Mouse (Mus musculus) gastrocnemius, postnatal 25 days (tissue): ENCODE data around the gene Tinagl1. TPM values are rescaled to one million over a fixed set of nuclear protein-coding genes. Genes with fewer than 3 reads are reported as not detected.

Experiments
- DNase-seq: peaks from one replicate; pipeline ENCODE4 v3.0.0; 2022
- long read RNA-seq, 2 experiments: library from polyadenylated mRNA; stranded (forward); transcript quantifications; one replicate each; pipeline ENCODE4 v2.0.0; 2021
- total RNA-seq, 2 experiments: library from RNA; stranded (reverse); gene quantifications; 1 replicate in 1 of 2; 2 replicates in 1 of 2; pipeline ENCODE4 v1.2.3; 2021

Gene Tinagl1
- 10 to 100 TPM; 23.7 to 31.5 TPM for total RNA-seq
- long read RNA-seq, experiment 1, transcript Tinagl1-203 (12 exons, 1,952 nt): major isoform, 32 of 69 reads
- long read RNA-seq, experiment 1, partial matches to known transcripts: 19 of 69 reads
- long read RNA-seq, experiment 1, other reads (novel, unspliced or antisense): 18 of 69 reads
- long read RNA-seq, experiment 2, transcript Tinagl1-203 (12 exons, 1,952 nt): major isoform, 26 of 39 reads
- long read RNA-seq, experiment 2, partial matches to known transcripts: 6 of 39 reads
- long read RNA-seq, experiment 2, other reads (novel, unspliced or antisense): 7 of 39 reads

GRCm38 (mm10) chr4:130175072-130175711, at the start of gene Tinagl1:
Tinagl1 (minus strand) TSS chr4:130175122.
- DNase-seq: peak; percentile 28

GRCm38 (mm10) chr4:130224071-130224470, 49.1 kb upstream of the Tinagl1 start:
- DNase-seq: no peak

GRCm38 (mm10) chr4:130222179-130222578, 47.3 kb upstream of the Tinagl1 start, which contains the start of gene Gm853:
Gm853 (minus strand) TSS chr4:130222401.
- DNase-seq: no peak

- no peak for DNase-seq
These were observed 45.3 kb upstream of the Tinagl1 start for GRCm38 (mm10) chr4:130220176-130220575.

- no peak for DNase-seq
These were observed 40.5 kb upstream of the Tinagl1 start for GRCm38 (mm10) chr4:130215392-130215791.

- no peak for DNase-seq
These were observed 38.9 kb upstream of the Tinagl1 start for GRCm38 (mm10) chr4:130213857-130214256.

- DNase-seq: no peak
These were observed 38.3 kb upstream of the Tinagl1 start for GRCm38 (mm10) chr4:130213197-130213596.

GRCm38 (mm10) chr4:130212421-130212820, 37.5 kb upstream of the Tinagl1 start:
- DNase-seq: no peak

- no peak for DNase-seq
These were observed 36.9 kb upstream of the Tinagl1 start for GRCm38 (mm10) chr4:130211870-130212269.

GRCm38 (mm10) chr4:130198694-130199670, 24.1 kb upstream of the Tinagl1 start:
- DNase-seq: peak; percentile 51

- DNase-seq: no peak
These were observed 21.6 kb upstream of the Tinagl1 start for GRCm38 (mm10) chr4:130196542-130196941.

GRCm38 (mm10) chr4:130195924-130196323, 21.0 kb upstream of the Tinagl1 start:
- no peak for DNase-seq

- no peak for DNase-seq
These were observed 17.3 kb upstream of the Tinagl1 start for GRCm38 (mm10) chr4:130192266-130192665.

GRCm38 (mm10) chr4:130189606-130190005, 14.7 kb upstream of the Tinagl1 start:
- no peak for DNase-seq

- peak; percentile 66 for DNase-seq
These were observed 13.9 kb upstream of the Tinagl1 start for GRCm38 (mm10) chr4:130188806-130189297.

GRCm38 (mm10) chr4:130186891-130187290, 12.0 kb upstream of the Tinagl1 start:
- no peak for DNase-seq

- no peak for DNase-seq
These were observed 11.5 kb upstream of the Tinagl1 start for GRCm38 (mm10) chr4:130186450-130186849.

GRCm38 (mm10) chr4:130183879-130184278, 9.0 kb upstream of the Tinagl1 start:
- DNase-seq: no peak

- DNase-seq: no peak
These were observed 8.1 kb upstream of the Tinagl1 start for GRCm38 (mm10) chr4:130183023-130183422.

- no peak for DNase-seq
These were observed 7.0 kb upstream of the Tinagl1 start for GRCm38 (mm10) chr4:130181886-130182285.

GRCm38 (mm10) chr4:130180909-130181602, 6.1 kb upstream of the Tinagl1 start:
- DNase-seq: no peak

GRCm38 (mm10) chr4:130179876-130180275, 5.0 kb upstream of the Tinagl1 start:
- DNase-seq: no peak
